Mouse (Mus musculus) kidney, adult 2 months (tissue): ENCODE results near the gene Mmd2.

Source experiments
- CTCF ChIP-seq: fragments of 200-500 bp; conservative IDR thresholded peaks from 2 replicates; pipeline ENCODE4 v1.5.1; 2011; ENCODE audit warnings: low read depth, mild to moderate bottlenecking, control low read depth, low read length, moderate library complexity, mixed read lengths; ENCODE audit not compliant: insufficient read depth, insufficient read length
- POLR2A ChIP-seq: fragments of 200-500 bp; IDR thresholded peaks from one replicate; pipeline ENCODE4 v1.6.1; 2011; ENCODE audit warnings: low read depth, low read length, control low read depth

DNA sequence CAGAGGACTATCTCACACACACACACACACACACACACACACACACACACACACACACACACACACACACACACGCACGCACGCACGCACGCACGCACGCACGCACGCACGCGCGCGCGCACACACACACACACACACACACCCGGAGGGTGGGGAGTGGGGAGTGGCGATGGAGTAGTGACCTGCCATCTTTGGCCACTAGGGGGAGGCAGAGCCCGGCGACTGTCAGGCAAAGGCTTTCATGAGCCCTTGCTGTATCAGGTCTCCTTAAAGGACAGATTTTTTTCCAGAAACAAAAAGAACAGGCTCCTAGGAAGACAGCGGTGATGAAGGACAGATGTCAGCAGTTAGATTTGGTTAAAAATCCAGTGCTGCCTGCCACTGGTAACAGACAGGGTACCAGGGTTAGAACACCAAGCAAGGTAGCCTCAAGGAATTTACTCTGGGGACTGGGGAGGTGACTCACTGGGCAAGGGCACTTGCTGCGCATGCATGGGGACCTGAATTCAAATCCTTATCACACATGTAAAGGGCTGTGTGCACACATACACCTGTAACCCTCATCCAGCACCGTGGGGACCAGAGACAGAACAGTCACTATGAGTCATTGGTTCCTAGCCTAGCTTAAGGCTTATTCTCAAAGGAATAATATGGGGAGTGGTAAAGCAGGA lies 51.1 kb downstream of the Mmd2 start:
- no peak for TF ChIP-seq POLR2A
- TF ChIP-seq CTCF, result peak; percentile 77
